Mouse (Mus musculus): ENCODE results near the gene Bloc1s3.
A peak's percentile ranks its signal among the peaks of the same experiment; 100 is the strongest.

Bloc1s3 gene

GRCm38 (mm10) chr7:19477624-19478384 lies 30.4 kb downstream of the Bloc1s3 start:
- DNase-seq (ENCODE audit: low spot score in 2 of 2), result no peak

- no peak for DNase-seq (ENCODE audit: low spot score in 2 of 2)
Measured at GRCm38 (mm10) chr7:19477084-19477483, 31.1 kb downstream of the Bloc1s3 start.

DNA sequence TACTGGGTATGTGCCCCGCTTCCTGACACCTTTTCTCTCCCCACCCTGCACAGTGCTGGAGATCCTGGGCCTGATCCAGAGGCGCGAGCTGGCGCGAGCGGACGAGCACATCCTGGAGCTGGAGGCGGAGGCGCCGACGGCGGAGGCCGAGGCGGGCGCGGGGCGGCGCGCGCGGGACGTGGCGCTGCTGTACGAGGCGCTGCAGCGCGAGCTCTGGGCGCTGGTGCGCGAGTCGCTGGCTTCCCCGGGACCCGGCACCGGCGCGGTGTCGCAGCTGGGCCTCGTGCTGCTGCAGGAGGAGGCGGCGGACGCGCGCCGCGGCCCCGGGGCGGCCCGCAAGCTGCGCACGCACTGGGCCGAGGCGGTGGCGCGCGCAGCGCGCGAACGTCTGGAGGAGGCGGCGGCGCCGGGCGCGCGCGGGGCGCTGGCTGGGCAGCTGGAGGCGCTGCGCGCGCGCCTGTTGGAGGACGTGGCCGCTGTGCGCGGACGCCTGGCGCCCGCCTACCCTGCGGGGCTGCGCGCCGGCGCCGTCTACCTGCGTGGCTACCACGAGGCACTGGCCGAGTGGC lies 34.2 kb downstream of the Bloc1s3 start:
- DNase-seq (ENCODE audit: low spot score in 2 of 2), result peak; percentile 35 to 69

DNA sequence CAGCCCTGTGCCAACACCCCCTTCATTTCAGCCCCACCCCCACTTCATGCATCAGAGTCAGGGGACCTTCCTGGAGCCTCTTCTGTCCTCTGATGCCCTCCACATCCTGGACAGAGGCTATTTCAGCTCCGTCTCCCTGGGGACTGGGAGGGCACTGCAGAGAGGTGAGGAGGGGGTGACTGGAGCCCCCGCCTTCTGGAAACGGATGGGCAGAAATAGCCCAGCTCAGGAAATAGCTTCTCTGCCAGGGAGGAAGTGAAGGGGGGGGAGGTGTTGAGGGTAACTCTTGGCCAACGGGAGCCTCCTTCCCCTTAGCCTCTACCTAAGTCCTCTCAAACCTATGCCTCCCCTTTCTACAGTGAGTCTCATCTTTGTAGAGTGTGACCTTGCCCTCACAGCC lies 35.8 kb downstream of the Bloc1s3 start:
- DNase-seq (ENCODE audit: low spot score in 2 of 2), result no peak

DNA sequence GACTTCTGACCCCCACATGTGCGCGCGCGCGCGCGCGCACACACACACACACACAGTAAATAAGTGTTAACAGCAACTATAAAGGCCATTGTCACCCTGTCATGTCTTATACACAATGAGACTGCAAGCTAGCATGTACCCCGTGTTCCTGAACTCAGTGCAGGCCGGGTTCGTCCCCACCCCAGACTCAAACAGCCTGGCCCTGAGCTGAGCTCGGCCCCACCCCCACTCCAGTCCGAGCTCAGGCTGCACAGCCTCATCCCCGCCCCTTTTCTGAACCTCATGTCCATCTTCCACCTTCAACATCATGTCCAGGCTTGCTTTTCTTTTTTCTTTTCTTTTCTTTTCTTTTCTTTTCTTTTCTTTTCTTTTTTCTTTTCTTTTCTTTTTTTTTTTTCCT lies 37.9 kb downstream of the Bloc1s3 start:
- DNase-seq (ENCODE audit: low spot score in 2 of 2), result no peak

DNA sequence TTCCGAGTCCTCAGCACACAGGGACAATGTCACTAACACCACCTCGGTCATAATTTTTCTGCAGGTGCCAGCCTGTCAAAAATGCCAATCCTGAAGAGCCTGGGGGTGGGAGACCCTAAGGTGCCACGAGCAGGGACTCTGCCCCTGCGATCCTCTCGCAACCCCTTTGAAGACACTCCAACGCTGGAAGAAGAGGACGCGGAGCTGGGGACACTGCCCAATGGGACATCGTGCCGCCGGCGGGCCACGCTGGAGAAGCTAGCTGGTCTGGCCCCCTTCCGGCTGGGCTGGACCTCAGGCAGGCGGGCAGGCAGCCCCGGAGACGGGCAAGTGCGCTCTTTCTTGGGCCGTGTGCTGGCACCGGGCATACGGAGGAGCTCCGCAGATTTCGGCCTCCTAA lies 38.8 kb downstream of the Bloc1s3 start:
- DNase-seq (ENCODE audit: low spot score in 2 of 2), result no peak

DNA sequence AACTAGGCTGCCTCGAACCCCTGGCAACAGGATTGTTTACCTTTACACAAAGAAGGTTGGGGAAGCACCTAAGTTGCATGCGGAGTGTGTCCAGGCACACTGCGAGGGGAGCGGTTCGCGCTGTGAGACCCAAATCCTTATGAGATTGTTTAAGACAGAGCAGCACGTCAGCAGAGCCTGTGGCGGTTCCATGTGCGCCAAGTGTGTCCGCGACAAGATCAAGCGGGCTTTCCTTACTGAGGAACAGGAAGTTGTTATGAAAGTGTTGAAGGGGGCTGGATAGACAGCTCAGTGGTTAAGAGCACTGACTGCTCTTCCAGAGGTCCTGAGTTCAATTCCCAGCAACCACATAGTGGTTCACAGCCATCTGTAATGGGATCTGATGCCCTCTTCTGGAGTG lies 39.9 kb downstream of the Bloc1s3 start:
- no peak for DNase-seq (ENCODE audit: low spot score in 2 of 2)

- no peak for DNase-seq (ENCODE audit: low spot score in 2 of 2)
Measured at GRCm38 (mm10) chr7:19467638-19468037, 40.5 kb downstream of the Bloc1s3 start.

DNA sequence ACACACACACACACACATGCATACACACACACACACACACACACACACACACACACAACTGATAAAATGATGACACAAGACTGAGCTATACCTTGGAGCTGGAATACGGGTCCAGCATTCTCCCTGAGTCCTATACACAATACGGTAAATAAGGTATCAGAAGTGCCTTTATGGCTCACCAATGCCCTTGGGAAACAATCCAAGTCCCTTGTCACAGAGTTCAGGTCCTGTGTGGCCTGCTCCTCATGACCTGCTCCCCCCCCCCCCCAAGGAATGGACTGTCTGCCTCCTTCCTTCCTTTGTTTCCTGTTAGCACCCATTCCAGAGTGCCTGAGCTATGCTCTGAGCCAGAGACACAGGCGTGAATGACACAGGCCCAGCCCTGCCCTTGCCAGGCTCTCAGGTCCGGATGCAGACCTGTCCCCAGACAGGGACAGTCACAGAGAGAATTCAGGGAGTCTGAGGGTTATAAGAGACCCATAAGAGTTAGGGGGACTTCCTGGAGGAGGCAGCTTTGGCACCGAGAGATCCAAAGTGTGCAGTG lies 41.5 kb downstream of the Bloc1s3 start:
- no peak for DNase-seq (ENCODE audit: low spot score in 2 of 2)

- no peak for DNase-seq (ENCODE audit: low spot score in 2 of 2)
Measured at GRCm38 (mm10) chr7:19464367-19465307, 43.5 kb downstream of the Bloc1s3 start.

GRCm38 (mm10) chr7:19462884-19463381 lies 45.2 kb downstream of the Bloc1s3 start, which contains the start of gene Exoc3l2:
Gene Exoc3l2 (plus strand): TSS chr7:19463331.
- no peak for DNase-seq (ENCODE audit: low spot score in 2 of 2)

GRCm38 (mm10) chr7:19462443-19462842 lies 45.7 kb downstream of the Bloc1s3 start:
- no peak for DNase-seq (ENCODE audit: low spot score in 2 of 2)

- DNase-seq (ENCODE audit: low spot score in 2 of 2), result peak in 1 of 2 experiments; percentile 82
Measured at GRCm38 (mm10) chr7:19461488-19461887, 46.7 kb downstream of the Bloc1s3 start.

DNA sequence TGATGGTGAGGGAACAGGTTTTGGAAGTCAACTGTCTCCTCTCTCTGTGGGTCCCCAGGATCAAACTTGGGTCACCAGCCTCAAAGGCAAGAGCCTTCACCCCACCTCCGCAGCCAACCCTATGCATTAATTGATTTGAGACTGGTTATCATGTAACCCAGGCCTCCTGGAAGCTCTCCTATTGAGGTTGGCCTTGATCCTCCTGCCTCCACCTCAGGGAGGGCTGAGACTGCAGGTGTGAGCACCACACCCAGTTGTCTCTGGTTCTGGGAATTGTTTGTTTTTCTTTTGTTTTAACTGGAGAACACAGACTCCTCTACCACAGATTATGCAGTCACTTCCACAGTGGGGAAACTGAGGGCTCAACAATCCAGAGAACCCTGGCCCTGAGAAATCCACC lies 47.7 kb downstream of the Bloc1s3 start:
- no peak for DNase-seq (ENCODE audit: low spot score in 2 of 2)

DNA sequence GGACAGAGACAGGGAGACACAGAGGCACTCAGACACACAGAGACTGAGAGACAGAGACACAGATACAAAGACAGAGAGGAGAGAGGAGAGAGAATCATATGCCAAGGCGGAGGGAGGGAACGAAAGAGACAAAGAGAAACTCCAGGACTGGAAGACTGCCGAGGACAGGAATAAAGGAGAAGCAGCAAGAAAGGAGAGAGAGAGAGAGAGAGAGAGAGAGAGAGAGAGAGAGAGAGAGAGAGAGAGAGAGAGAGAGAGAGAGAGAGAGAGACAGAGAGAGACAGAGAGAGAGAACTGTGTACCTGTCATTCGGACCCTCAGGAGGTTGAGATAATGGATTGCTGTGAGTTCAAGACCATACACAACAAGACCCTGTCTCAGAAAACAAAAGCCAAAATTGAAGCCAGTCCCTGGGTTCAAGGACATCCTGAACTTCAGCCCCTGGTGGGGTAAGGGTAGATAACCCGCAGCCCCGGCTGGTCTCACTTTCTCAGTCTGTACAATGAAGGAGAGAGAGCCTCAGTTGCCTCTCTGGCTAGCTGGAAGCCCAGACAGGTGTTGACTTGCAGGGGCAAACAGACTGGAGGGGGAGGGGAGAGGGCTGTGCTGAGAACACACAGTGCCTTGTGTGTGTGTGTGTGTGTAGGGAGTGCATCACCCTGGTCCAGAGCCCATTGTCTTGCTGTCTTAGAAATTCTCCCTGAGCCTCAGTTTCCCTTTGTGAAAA lies 48.9 kb downstream of the Bloc1s3 start:
- DNase-seq (ENCODE audit: low spot score in 2 of 2), result no peak

- DNase-seq (ENCODE audit: low spot score in 2 of 2), result peak in 1 of 2 experiments; percentile 61
Measured at GRCm38 (mm10) chr7:19458591-19459111, 49.5 kb downstream of the Bloc1s3 start, which contains the start of gene Mark4. Gene Mark4 (minus strand): TSS chr7:19458821.

- DNase-seq (ENCODE audit: low spot score in 2 of 2), result no peak
Measured at GRCm38 (mm10) chr7:19458072-19458486, 50.1 kb downstream of the Bloc1s3 start.

GRCm38 (mm10) chr7:19457414-19458071 lies 50.6 kb downstream of the Bloc1s3 start:
- DNase-seq (ENCODE audit: low spot score in 2 of 2), result no peak

- DNase-seq (ENCODE audit: low spot score in 2 of 2), result peak in 1 of 2 experiments; percentile 23
Measured at GRCm38 (mm10) chr7:19456628-19457027, 51.5 kb downstream of the Bloc1s3 start.

DNA sequence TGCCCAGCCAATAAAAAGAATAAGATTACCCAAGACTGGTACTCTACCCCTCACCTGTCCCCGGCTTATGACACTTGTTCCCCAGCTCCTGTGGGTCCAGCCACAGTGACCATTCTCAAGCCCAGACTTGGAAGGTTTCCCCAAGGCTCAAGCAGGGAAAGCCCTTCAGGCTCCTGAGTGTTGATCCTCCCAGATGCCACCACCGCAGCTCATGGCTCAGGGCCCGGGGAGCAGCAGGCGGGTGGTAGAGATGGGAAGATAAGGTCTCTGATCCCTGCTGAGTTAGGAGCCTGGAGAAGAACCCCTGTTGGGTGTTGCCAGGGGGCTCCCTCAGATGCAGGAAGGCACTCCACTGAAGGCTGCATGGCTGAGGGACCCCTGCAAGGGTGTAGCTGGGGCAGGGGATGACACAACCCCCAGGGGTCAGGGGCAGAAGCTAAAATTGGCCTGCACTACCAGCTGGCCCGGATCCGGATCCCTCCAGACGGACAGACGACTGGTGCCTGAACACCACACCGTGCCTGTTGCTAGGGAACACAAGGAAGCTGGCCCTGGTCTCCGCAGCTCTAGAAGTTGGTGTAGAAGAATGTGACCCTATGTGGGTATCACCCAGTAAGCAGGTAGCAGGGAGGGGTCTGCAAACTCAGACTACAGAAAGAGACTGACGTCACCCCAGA lies 52.2 kb downstream of the Bloc1s3 start:
- no peak for DNase-seq (ENCODE audit: low spot score in 2 of 2)

Data from left cerebral cortex, adult 9 months (tissue).